Mouse (Mus musculus) limb, embryonic 12.5 days (tissue): ENCODE data around the gene Mrln. TPM values are rescaled to one million over a fixed set of nuclear protein-coding genes. Genes with fewer than 3 reads are reported as not detected.
"Not testable (repeated sequence)": the region's sequence is repeated elsewhere in the genome, so short reads cannot be mapped to it uniquely, and the experiment has no call there.

Source experiments
- ATAC-seq: fragments of 200-750 bp; cut with Nextera tagmentation; 2 replicates; pipeline ENCODE4 v1.8.0; 2017; ENCODE audit warnings: low read depth, moderate TSS enrichment; ENCODE audit not compliant: insufficient number of reproducible peaks, insufficient read depth, low FRiP score, low TSS enrichment
- H3K27ac ChIP-seq: fragments of 300-500 bp; sonication (generic); 2 replicates; pipeline ENCODE4 v1.5.1; 2016; ENCODE audit warnings: mild to moderate bottlenecking, moderate library complexity
- H3K27me3 ChIP-seq: fragments of 300-500 bp; sonication (generic); 2 replicates; pipeline ENCODE4 v1.6.1; 2016; ENCODE audit warnings: mild to moderate bottlenecking, moderate library complexity
- H3K36me3 ChIP-seq: fragments of 300-500 bp; sonication (generic); 2 replicates; pipeline ENCODE4 v1.6.1; 2016; ENCODE audit warnings: mild to moderate bottlenecking, moderate library complexity
- H3K4me1 ChIP-seq: fragments of 300-500 bp; sonication (generic); replicated peaks from 2 replicates; pipeline ENCODE4 v1.6.1; 2016
- H3K4me2 ChIP-seq: fragments of 300-500 bp; sonication (generic); 2 replicates; pipeline ENCODE4 v1.6.1; 2016; ENCODE audit warnings: mild to moderate bottlenecking, moderate library complexity
- H3K4me3 ChIP-seq: fragments of 300-500 bp; sonication (generic); replicated peaks from 2 replicates; pipeline ENCODE4 v1.5.1; 2016; ENCODE audit warnings: mild to moderate bottlenecking
- H3K9ac ChIP-seq: fragments of 300-500 bp; sonication (generic); replicated peaks from 2 replicates; pipeline ENCODE4 v1.6.1; 2016; ENCODE audit warnings: mild to moderate bottlenecking, moderate library complexity
- H3K9me3 ChIP-seq: fragments of 300-500 bp; sonication (generic); 2 replicates; pipeline ENCODE4 v1.6.1; 2016; ENCODE audit warnings: mild to moderate bottlenecking, moderate library complexity
- WGBS: fragments of 180-500 bp; shearing (Covaris S2); methylation state at CpG from one replicate; pipeline ENCODE4 v1.1.7; 2016; 5-methylcytosine and 5-hydroxymethylcytosine counted together
- polyA plus RNA-seq: library from polyadenylated mRNA; unstranded; fragments of >200 nt; fragmentation: Nextera tagmentation; extraction: Ambion mirVana; gene quantifications from 2 replicates; pipeline ENCODE4 v1.2.1, GENCODE M21; 2016

The Mrln gene
- polyA plus RNA-seq, 1 experiment from 2014 or later: 20.7 TPM

GRCm38 (mm10) chr10:70196666-70197065 is 7.8 kb upstream of the Mrln start:
- H3K27me3 ChIP-seq: no peaks in the 10 kb centered on the region
- no peaks in the 10 kb centered on the region for H3K9me3 ChIP-seq
- no peak overlapping the region for H3K4me2 ChIP-seq
- peaks cover 7% of the 10 kb centered on the region for H3K4me1 ChIP-seq
- no peak overlapping the region for H3K27ac ChIP-seq
- H3K9ac ChIP-seq: no peak overlapping the region
- ATAC-seq: no peak
- WGBS: 90% methylated on average over 6 of the region's 6 CpGs
- no peak overlapping the region for H3K4me3 ChIP-seq
- peaks cover 26% of the 10 kb centered on the region for H3K36me3 ChIP-seq

DNA sequence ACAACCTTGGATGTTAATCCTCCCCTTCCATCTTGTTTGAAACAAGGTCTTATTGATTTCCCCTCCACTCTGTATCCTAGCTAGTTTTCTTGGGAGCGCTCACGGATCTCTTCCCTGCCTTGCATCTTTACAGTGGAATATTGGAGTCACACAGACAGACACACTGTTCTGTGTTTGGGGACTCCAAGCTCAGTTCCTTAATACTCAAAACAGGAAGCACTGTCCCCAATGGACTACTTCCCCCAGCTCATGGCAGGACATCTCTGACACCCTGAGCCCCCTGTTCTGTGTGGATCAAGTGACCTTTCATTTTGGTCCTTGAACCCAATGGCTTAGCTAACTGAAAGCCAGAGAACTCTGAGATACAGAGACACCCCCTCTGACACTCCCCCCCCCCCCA is 6.9 kb upstream of the Mrln start:
- no peak overlapping the region for H3K4me2 ChIP-seq
- ATAC-seq: no peak
- no peak overlapping the region for H3K9ac ChIP-seq
- no peak overlapping the region for H3K4me3 ChIP-seq
- no peaks in the 10 kb centered on the region for H3K9me3 ChIP-seq
- WGBS: 77% methylated on average over 2 of the region's 2 CpGs
- no peaks in the 10 kb centered on the region for H3K27me3 ChIP-seq
- H3K4me1 ChIP-seq: peaks cover 7% of the 10 kb centered on the region
- H3K27ac ChIP-seq: no peak overlapping the region
- H3K36me3 ChIP-seq: peaks cover 17% of the 10 kb centered on the region; the same call in 1 of the 2 replicates

DNA sequence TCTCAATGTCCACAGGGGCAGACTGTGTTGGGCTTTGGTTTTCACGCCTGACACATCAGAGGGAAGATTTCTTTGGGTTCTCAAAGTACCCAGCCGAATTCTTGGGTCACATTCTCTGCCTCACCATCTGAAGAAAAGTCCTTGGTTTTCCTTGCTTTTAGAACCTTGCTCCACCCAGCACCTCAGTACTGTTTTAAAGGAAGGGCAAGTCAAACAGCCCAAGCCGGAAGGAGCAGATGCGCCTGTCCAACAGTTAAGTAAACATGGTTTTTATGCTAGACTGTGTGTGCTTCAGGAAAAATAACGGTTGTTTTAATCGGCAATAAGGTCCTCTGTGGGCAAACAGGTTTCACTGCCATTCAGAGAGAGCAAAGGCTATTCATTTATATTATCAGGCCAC is 6.5 kb upstream of the Mrln start:
- H3K4me3 ChIP-seq: no peak overlapping the region
- ATAC-seq: no peak
- H3K9me3 ChIP-seq: no peaks in the 10 kb centered on the region
- peaks cover 13% of the 10 kb centered on the region; the same call in 1 of the 2 replicates for H3K36me3 ChIP-seq
- no peaks in the 10 kb centered on the region for H3K27me3 ChIP-seq
- no peak overlapping the region for H3K9ac ChIP-seq
- 80% methylated on average over 6 of the region's 6 CpGs for WGBS
- H3K4me2 ChIP-seq: no peak overlapping the region
- peaks cover 7% of the 10 kb centered on the region for H3K4me1 ChIP-seq
- no peak overlapping the region for H3K27ac ChIP-seq

DNA sequence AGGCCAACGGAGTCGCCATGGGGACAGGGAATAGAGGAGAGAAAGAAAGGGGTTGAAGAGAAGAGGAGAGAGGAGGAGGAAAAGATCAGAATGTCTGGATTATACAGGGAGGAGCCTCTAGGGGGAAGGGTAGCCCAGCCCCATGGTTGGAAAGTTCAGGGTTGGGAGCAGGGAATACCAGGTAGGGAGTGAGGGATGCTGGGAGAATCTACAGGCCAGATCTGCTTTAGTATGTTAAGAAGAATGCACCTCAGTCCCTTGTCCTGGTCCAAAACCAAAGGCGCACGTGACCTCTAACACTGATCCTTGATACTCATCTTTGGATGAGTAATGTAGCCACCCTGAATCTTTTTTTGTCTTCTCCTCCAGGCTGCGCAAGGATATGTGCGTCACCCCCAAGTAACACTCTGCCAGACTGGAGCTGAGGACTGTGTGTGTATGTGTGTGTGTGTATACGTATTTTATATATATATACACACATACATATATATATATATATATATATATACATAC is 5.5 kb upstream of the Mrln start:
- H3K4me2 ChIP-seq: no peak overlapping the region
- H3K27ac ChIP-seq: no peak overlapping the region
- ATAC-seq: no peak
- peaks cover 8% of the 10 kb centered on the region for H3K4me1 ChIP-seq
- H3K9me3 ChIP-seq: no peaks in the 10 kb centered on the region
- WGBS: 94% methylated on average over 7 of the region's 7 CpGs
- no peaks in the 10 kb centered on the region for H3K27me3 ChIP-seq
- 0 out of 2 replicates have a peak, but pooled peaks cover 3% of the 10 kb centered on the region for H3K36me3 ChIP-seq
- H3K9ac ChIP-seq: no peak overlapping the region
- H3K4me3 ChIP-seq: no peak overlapping the region

- Histone ChIP-seq H3K9ac (no peak overlapping the region), H3K27ac (no peak overlapping the region), H3K4me1 (peaks cover 14% of the 10 kb centered on the region), H3K4me3 (no peak overlapping the region), H3K4me2 (no peak overlapping the region), H3K9me3 (no peaks in the 10 kb centered on the region), H3K27me3 (no peaks in the 10 kb centered on the region), H3K36me3 (no peaks in the 10 kb centered on the region)
- WGBS: 88% methylated on average over 6 of the region's 6 CpGs
- no peak for ATAC-seq
These were observed 4.8 kb upstream of the Mrln start for GRCm38 (mm10) chr10:70199466-70200210.

DNA sequence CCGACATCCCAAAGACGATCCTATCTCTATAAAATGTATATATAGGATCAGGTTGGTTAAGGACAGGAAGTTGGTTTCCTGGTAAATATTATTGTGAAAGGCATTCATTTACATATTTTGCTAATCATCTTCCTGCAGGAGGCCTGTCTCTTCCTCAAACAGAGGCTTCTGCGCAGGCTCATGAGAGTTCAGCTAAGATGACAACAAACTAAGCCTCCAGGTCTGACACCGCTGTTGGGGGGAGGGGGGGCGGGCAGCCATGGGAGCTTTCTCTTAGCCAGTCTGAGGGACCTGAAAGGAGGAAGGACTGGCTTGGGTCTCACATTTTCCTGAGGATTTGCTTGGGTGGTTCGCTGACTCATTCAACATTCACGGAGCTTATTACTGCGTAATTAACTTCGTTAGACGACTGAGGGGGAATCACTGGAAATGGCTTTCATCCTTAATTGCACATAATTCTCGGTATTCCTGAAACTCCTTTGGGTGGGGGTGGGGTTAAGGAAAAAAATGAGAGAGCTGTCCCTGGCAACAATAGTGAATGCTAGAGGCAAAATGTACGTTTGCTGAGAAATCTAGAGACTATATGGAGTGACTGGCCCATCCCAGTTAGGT is 3.5 kb upstream of the Mrln start:
- Histone ChIP-seq H3K9ac (no peak overlapping the region), H3K9me3 (no peaks in the 10 kb centered on the region), H3K4me1 (peaks cover 13% of the 10 kb centered on the region), H3K4me2 (no peak overlapping the region), H3K27ac (no peak overlapping the region), H3K27me3 (no peaks in the 10 kb centered on the region), H3K36me3 (no peaks in the 10 kb centered on the region), H3K4me3 (no peak overlapping the region)
- 67% methylated on average over 12 of the region's 12 CpGs for WGBS
- no peak for ATAC-seq

DNA sequence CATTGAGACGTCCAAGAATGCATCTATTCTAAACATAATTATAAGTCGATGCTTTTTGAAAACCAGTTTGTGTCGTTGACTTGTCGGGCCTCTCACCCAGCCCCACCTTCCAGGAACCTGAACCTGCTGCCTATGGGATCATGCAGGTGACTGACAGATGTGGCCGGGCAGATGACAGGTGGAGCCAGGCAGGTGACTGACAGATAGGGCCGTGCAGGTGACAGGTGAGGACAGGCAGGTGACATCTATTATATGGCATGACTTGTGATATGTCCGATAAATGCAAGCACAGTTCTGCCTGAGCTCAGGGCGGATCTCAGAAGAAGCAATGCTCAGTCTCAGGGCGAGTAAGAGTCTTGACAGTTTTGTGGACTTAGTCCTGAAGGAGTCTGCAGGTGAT is 6.8 kb downstream of the Mrln start:
- no peaks in the 10 kb centered on the region for H3K36me3 ChIP-seq
- no peaks in the 10 kb centered on the region for H3K27me3 ChIP-seq
- 0 out of 2 replicates have a peak, but pooled peaks cover 4% of the 10 kb centered on the region for H3K9me3 ChIP-seq
- H3K27ac ChIP-seq: no peak overlapping the region
- H3K4me2 ChIP-seq: no peak overlapping the region
- 80% methylated on average over 9 of the region's 9 CpGs for WGBS
- no peak overlapping the region for H3K4me3 ChIP-seq
- no peak for ATAC-seq
- no peak overlapping the region for H3K9ac ChIP-seq
- no peaks in the 10 kb centered on the region for H3K4me1 ChIP-seq

GRCm38 (mm10) chr10:70220971-70221370 is 16.5 kb downstream of the Mrln start:
- no peaks in the 10 kb centered on the region for H3K36me3 ChIP-seq
- no peak overlapping the region for H3K4me3 ChIP-seq
- 73% methylated on average over 5 of the region's 5 CpGs for WGBS

GRCm38 (mm10) chr10:70222231-70222630 is 17.8 kb downstream of the Mrln start:
- not testable (repeated sequence) for H3K4me2 ChIP-seq, H3K4me1 ChIP-seq, H3K36me3 ChIP-seq, H3K9ac ChIP-seq, H3K4me3 ChIP-seq, ATAC-seq, H3K27ac ChIP-seq, H3K9me3 ChIP-seq, H3K27me3 ChIP-seq
- 91% methylated on average over 8 of the region's 8 CpGs for WGBS

More at GRCm38 (mm10) chr10:70220971-70221370, 16.5 kb downstream of the Mrln start:
- Histone ChIP-seq H3K4me2 (no peak overlapping the region), H3K4me1 (no peaks in the 10 kb centered on the region), H3K9ac (no peak overlapping the region), H3K27me3 (no peaks in the 10 kb centered on the region), H3K27ac (no peak overlapping the region), H3K9me3 (no peaks in the 10 kb centered on the region)
- no peak for ATAC-seq

DNA sequence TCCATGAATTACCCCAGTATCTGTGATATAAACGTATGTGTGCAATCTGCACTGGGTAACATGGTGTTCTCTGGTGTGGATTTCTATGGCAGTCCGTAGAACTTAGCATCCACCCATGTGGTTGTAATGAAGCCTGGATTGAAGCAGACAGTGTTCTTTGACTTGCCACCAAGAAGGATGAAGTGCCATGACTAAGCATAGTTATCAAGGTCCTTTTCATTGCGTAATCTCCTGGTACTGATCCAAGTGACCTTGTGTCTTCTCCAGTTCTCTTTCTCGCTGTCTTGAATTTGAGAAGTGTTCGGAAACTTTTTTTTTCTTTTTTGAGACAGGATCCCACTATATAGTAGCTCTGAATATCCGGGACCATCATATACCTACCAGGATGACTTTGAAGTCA is 20.1 kb downstream of the Mrln start:
- H3K4me3 ChIP-seq: no peak overlapping the region
- no peaks in the 10 kb centered on the region for H3K9me3 ChIP-seq
- no peak overlapping the region for H3K4me2 ChIP-seq
- H3K9ac ChIP-seq: no peak overlapping the region
- no peaks in the 10 kb centered on the region for H3K4me1 ChIP-seq
- no peak for ATAC-seq
- no peak overlapping the region for H3K27ac ChIP-seq
- H3K36me3 ChIP-seq: no peaks in the 10 kb centered on the region
- H3K27me3 ChIP-seq: no peaks in the 10 kb centered on the region
- WGBS: 86% methylated on average over 6 of the region's 6 CpGs

DNA sequence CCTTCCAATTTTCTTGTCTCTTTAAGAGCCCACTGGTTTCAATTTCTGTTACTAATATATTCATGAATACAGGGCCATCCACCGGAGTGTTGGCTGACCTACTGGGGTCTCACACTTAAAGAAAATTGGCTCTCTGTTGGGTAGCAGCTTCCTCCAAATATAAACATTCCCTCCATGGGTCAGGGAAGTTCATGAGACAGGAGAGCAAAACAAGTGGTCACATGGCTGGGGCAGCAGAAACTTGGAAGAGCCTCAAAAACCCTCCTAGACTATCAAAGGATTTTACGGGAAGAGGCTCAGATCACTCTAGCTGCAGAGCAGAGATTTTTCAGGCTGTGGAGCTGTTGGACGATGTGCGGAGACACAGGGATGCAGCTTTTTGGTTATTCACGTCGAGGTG is 21.3 kb downstream of the Mrln start:
- Histone ChIP-seq H3K27me3 (no peaks in the 10 kb centered on the region), H3K9ac (no peak overlapping the region), H3K4me2 (no peak overlapping the region), H3K36me3 (no peaks in the 10 kb centered on the region), H3K4me1 (no peaks in the 10 kb centered on the region), H3K27ac (no peak overlapping the region), H3K4me3 (no peak overlapping the region), H3K9me3 (no peaks in the 10 kb centered on the region)
- WGBS: 80% methylated on average over 6 of the region's 6 CpGs
- ATAC-seq: no peak
